8 mouse cellular contexts compared by ENCODE assay signal in genomic region chr3:135689773-135690567, GRCm38 (mm10). TPM values are rescaled to one million over a fixed set of nuclear protein-coding genes. Genes with fewer than 3 reads are reported as not detected.
DNase-seq lines count a peak whose midpoint lies in the region; ATAC-seq and TF ChIP-seq lines count a peak whose summit lies in the region.

No protein-coding gene starts in this region.

- WGBS in neural tube, embryonic 11.5 days, result 52% methylated on average over 10 of the region's 10 CpGs
- 42% methylated on average over 10 of the region's 10 CpGs for WGBS in limb, embryonic 11.5 days
- WGBS in small intestine, adult 2 months, result 14% methylated on average over 10 of the region's 10 CpGs

- H3K27ac ChIP-seq in neural tube, embryonic 11.5 days (ENCODE audit: low read depth, low read length), result no peak overlapping the region
- no peak overlapping the region for H3K27ac ChIP-seq in limb, embryonic 11.5 days (replicated peaks; ENCODE audit: low read depth, low read length)
- peak overlapping the region; percentile 91 for H3K27ac ChIP-seq in small intestine, adult 2 months (ENCODE audit: insufficient read depth, low read depth, low read length)

- DNase-seq in CD4-positive, CD25-positive, alpha-beta regulatory T cell, adult 2 months (ENCODE audit: low read depth, low spot score), result peak; percentile 54
- DNase-seq in neural tube, embryonic 11.5 days (ENCODE audit: low spot score), result no peak
- DNase-seq in neural tube, embryonic 10.5 days (ENCODE audit: extremely low spot score, low spot score), result no peak
- no peak for DNase-seq in limb, embryonic 11.5 days (ENCODE audit: low spot score)
- no peak for DNase-seq in natural killer cell, adult 2 months (ENCODE audit: low spot score in 2 of 2)

- H3K27me3 ChIP-seq in neural tube, embryonic 11.5 days (ENCODE audit: control insufficient read depth, insufficient read depth, low read length), result no peaks in the 10 kb centered on the region
- H3K27me3 ChIP-seq in limb, embryonic 11.5 days (ENCODE audit: control insufficient read depth, insufficient read depth, low read length), result no peaks in the 10 kb centered on the region
- no peaks in the 10 kb centered on the region for H3K27me3 ChIP-seq in small intestine, adult 2 months (ENCODE audit: control insufficient read depth, insufficient read depth, low read length)

- no peaks in the 10 kb centered on the region for H3K9me3 ChIP-seq in neural tube, embryonic 11.5 days (ENCODE audit: control insufficient read depth, low read length)
- H3K9me3 ChIP-seq in limb, embryonic 11.5 days (ENCODE audit: control insufficient read depth, low read length), result no peaks in the 10 kb centered on the region

- peaks cover 13% of the 10 kb centered on the region; the same call in 1 of the 2 replicates for H3K4me1 ChIP-seq in neural tube, embryonic 11.5 days (ENCODE audit: control insufficient read depth, insufficient read depth, low read length)
- no peaks in the 10 kb centered on the region; the same call in 1 of the 2 replicates for H3K4me1 ChIP-seq in limb, embryonic 11.5 days (ENCODE audit: control insufficient read depth, insufficient read depth, low read length)
- peaks cover 15% of the 10 kb centered on the region; the same call in 1 of the 2 replicates for H3K4me1 ChIP-seq in small intestine, adult 2 months (ENCODE audit: control insufficient read depth, insufficient read depth, insufficient read length, low read length)

- peak overlapping the region; percentile 86 for H3K4me3 ChIP-seq in neural tube, embryonic 11.5 days (ENCODE audit: low read depth, low read length)
- H3K4me3 ChIP-seq in limb, embryonic 11.5 days (ENCODE audit: low read depth, low read length), result peak overlapping the region; percentile 75
- peak overlapping the region; percentile 98 for H3K4me3 ChIP-seq in small intestine, adult 2 months (ENCODE audit: low read depth, low read length)

- TF ChIP-seq CTCF in small intestine, adult 2 months (IDR thresholded peaks at IDR 0.05; ENCODE audit: extremely low read depth, insufficient read length, insufficient replicate concordance, low read depth, low read length), result no peak

- peak overlapping the region; percentile 76 for H3K4me2 ChIP-seq in neural tube, embryonic 11.5 days (ENCODE audit: low read depth)
- H3K4me2 ChIP-seq in limb, embryonic 11.5 days (ENCODE audit: low read depth, severe bottlenecking), result peak overlapping the region; percentile 81

- H3K9ac ChIP-seq in neural tube, embryonic 11.5 days (ENCODE audit: low read length), result peak overlapping the region; percentile 97
- no peak overlapping the region; the same call in 1 of the 2 replicates for H3K9ac ChIP-seq in limb, embryonic 11.5 days (ENCODE audit: low read length)

- ATAC-seq in CD4-positive, CD25-positive, alpha-beta regulatory T cell, adult 4 months, result no peak
- ATAC-seq in neural tube, embryonic 11.5 days (ENCODE audit: insufficient read depth, low FRiP score, low TSS enrichment), result no peak
- ATAC-seq in limb, embryonic 11.5 days (ENCODE audit: insufficient number of reproducible peaks, low FRiP score, low TSS enrichment, low read depth), result no peak
- no peak for ATAC-seq in cerebellum, adult (ENCODE audit: insufficient number of reproducible peaks, low FRiP score, low TSS enrichment)

- no peak for TF ChIP-seq POLR2A in small intestine, adult 2 months (IDR thresholded peaks at IDR 0.05; ENCODE audit: low read depth, low read length)

- H3K36me3 ChIP-seq in neural tube, embryonic 11.5 days (ENCODE audit: control insufficient read depth, insufficient read depth, low read length), result 0 out of 2 replicates have a peak, but pooled peaks cover 2% of the 10 kb centered on the region
- H3K36me3 ChIP-seq in limb, embryonic 11.5 days (ENCODE audit: control insufficient read depth, insufficient read depth, low read length), result no peaks in the 10 kb centered on the region
- H3K36me3 ChIP-seq in small intestine, adult 2 months (ENCODE audit: control insufficient read depth, insufficient read depth, low read length), result 0 out of 2 replicates have a peak, but pooled peaks cover 1% of the 10 kb centered on the region

RNA-seq across cellular contexts. Expression of gene Nfkb1, which starts 1.4 kb away (rescaled TPM):
- polyA plus RNA-seq in CD4-positive, CD25-positive, alpha-beta regulatory T cell, adult 4 months (2017; shearing (Covaris generic)), result 100 to 1,000 TPM in 1 of 2 experiments, 10 to 100 TPM in 1; 81.1 to 109 TPM
- 13.5 and 15.3 TPM in 2 replicates for polyA plus RNA-seq in neural tube, embryonic 11.5 days (2014; fragmentation: Nextera tagmentation; extraction: Ambion mirVana)
- polyA plus RNA-seq in limb, embryonic 11.5 days (2014; fragmentation: Nextera tagmentation; extraction: Ambion mirVana), result 13.3 and 17.5 TPM in 2 replicates
- polyA plus RNA-seq in small intestine, adult 2 months (2012; rRNA removed), result 34.9 and 94.2 TPM in 2 replicates
